Mouse (Mus musculus) cerebellum, adult 18-20 months (tissue): ENCODE results near the gene Acot2.
A peak's percentile ranks its signal among the peaks of the same experiment; 100 is the strongest.
"Not testable (repeated sequence)": the region's sequence is repeated elsewhere in the genome, so short reads cannot be mapped to it uniquely, and the experiment has no call there.

Experiments used
- DNase-seq, 2 experiments: peaks; one replicate each; pipeline ENCODE4 v3.0.0; 2021

The Acot2 gene

GRCm38 (mm10) chr12:83987583-83988441, at the start of gene Acot2:
TSS of gene Acot2 (plus strand) at chr12:83987861.
- DNase-seq: peak; percentile 75 to 82

GRCm38 (mm10) chr12:83938592-83938991, 49.1 kb upstream of the Acot2 start:
- DNase-seq: not testable (repeated sequence)

GRCm38 (mm10) chr12:83939332-83939731, 48.3 kb upstream of the Acot2 start:
- DNase-seq: no peak

DNA sequence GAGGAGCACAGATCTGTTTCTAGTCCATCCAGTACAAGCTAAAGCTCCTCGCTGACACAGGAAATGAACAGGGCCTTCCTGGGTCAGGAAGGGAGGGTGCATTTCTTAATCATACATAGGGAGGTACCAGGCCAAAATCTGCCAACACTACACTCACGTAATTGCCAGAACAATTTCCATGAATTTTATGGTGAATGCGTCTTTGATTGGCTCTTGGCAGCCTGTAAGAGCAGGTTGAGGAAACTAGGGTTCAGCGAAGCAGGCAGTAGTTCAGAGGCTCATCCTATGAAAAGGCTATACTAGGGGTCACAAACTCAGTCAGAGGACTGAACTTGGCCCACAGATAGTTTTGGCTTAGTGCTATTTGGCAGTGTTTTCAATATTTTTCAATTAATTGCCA, 47.6 kb upstream of the Acot2 start:
- no peak for DNase-seq

- no peak for DNase-seq
Measured at GRCm38 (mm10) chr12:83941938-83942337, 45.7 kb upstream of the Acot2 start.

- DNase-seq: no peak
Measured at GRCm38 (mm10) chr12:83947260-83947811, 40.3 kb upstream of the Acot2 start.

- no peak for DNase-seq
Measured at GRCm38 (mm10) chr12:83949043-83949442, 38.6 kb upstream of the Acot2 start.

DNA sequence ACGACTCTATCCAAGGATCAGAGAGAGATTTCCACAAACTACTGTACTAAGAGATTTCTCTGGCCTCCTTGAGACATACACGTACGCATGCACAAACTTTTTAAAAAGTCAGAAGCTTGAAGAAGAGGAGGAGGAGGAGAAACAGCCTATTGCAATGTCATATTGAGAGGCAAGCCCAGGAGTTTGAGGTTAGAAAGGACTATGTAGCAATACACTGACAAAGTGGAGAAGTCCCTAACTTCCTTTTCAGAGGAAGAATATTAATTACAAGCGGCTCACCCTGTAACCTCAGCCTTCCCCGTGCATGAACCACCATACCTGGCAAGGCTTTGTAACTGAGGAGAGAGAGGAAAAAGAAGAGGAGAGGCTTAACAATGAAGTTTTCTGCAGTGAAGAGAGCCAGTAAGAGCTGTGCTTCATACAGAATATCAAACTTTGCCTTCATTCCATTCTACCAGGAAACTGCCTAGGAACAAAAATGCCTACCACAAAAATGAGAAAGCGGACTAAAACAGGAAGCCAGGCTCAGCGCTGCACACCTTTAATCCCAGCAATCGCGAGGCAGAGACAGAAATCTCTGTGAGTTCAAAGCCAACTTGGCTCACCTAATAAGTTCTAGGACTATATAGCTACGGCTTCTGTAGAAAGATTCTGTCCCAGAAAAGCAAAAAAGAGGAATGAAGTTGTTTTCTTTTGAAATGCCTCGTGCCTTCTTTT, 37.7 kb upstream of the Acot2 start:
- no peak for DNase-seq

DNA sequence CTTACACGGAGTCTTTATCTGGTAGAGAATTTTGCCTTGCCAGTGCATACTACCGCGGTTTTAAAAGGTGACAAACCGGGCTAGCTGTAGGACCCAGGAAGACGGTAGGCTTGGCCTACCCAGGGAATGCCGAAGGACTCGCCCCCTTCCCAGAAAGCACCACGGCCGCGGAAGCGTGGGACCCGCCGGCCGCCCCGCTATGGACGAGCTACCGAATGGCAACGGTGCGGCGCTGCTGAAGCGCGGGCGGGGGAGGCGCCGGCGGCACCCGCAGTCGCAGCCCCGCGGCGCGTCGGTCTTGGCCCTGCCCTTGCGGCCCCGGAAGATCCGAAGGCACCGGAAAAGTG, 37.2 kb upstream of the Acot2 start, which contains the start of gene Riox1:
Riox1 (plus strand) TSS at position 116 of the 347 bp plus-strand sequence.
- peak; percentile 90 to 92 for DNase-seq

GRCm38 (mm10) chr12:83950840-83951701, 36.6 kb upstream of the Acot2 start:
- peak; percentile 32 to 51 for DNase-seq

GRCm38 (mm10) chr12:83951711-83952575, 35.7 kb upstream of the Acot2 start:
- DNase-seq: peak in 1 of 2 experiments; percentile 9

GRCm38 (mm10) chr12:83958278-83958677, 29.4 kb upstream of the Acot2 start:
- DNase-seq: no peak

DNA sequence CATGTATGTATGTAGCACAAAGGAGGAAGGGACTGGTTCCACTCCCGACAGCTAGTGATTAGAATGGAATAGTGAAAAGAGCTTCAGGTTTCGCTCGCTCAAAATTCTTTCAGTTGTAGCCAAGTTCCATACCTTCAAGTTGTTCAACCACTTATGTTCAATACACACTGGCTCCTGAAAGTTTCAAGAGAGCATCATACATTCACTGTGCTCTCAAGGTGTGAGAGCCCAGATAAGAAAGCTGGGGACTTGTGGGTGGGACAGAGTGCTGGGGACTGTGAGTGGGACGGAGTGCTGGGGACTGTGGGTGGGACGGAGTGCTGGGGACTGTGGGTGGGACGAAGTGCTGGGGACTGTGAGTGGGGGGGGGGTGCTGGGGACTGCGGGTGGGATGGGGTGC, 22.4 kb upstream of the Acot2 start:
- no peak for DNase-seq

- no peak for DNase-seq
Measured at GRCm38 (mm10) chr12:83972117-83972516, 15.5 kb upstream of the Acot2 start.

- DNase-seq: peak; percentile 71 to 85
Measured at GRCm38 (mm10) chr12:83978862-83979261, 8.8 kb upstream of the Acot2 start.

GRCm38 (mm10) chr12:83981615-83982014, 6.0 kb upstream of the Acot2 start:
- no peak for DNase-seq

DNA sequence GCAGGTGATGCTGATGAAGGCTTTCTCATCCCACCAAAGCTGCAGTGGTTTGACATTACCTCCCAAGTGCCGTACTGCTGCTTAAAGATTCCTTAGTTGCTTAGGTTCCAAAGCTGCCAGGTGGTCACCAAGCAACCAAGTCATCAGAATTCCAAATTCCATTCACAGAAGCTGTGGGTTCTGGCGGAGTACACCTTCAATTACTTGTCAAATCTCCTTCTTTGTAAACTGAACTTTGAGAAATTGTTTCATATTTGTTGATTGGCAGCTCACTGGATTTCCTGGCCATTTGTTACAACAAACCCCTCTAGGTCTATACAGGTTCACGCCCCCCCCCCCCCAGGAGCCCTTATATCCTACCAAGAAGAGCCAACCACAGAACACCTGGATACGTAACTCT, 2.9 kb upstream of the Acot2 start, which contains the start of gene Heatr4:
Heatr4 (minus strand) TSS at position 101 of the 400 bp plus-strand sequence.
- no peak for DNase-seq

- DNase-seq: no peak
Measured at GRCm38 (mm10) chr12:83987242-83987582, 449 bp upstream of the Acot2 start.

DNA sequence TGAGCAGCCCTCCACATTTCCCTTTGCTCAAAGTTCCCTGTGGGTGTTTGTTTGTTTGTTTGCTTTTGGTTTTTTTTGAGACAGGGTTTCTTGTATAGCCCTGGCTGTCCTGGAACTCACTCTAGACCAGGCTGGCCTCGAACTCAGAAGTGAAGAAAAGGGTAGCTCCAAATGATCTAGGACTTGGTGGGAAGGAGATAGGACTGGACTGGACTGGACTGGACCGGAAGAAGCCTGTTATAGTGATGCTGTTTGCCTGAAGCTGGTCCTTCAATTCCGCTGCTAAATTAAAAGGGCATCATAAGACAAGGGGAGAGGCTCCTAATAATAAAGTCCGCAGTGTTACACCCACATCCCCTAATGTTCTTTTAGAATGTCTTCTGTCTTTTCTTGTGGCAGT, 822 bp downstream of the Acot2 start:
- DNase-seq: no peak

DNA sequence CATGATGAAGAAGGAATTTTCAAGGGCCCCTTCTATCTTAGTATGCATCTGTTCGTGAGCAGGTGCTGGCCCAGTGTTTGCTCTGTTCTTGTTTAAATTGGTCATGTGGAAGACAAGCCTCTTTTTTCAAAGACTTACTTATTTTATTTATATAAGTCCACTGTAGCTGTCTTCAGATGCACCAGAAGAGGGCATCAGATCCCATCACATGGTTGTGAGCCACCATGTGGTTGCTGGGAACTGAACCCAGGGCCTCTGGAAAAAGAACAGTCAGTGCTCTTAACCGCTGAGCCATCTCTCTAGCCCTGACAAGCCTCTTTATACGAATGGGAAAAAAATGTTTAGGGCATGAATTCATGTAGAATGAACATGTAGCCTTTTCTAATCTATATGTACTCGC, 1.7 kb downstream of the Acot2 start:
- no peak for DNase-seq

GRCm38 (mm10) chr12:83997221-83997620, 9.6 kb downstream of the Acot2 start:
- DNase-seq: no peak
